Mouse (Mus musculus) limb, embryonic 13.5 days (tissue): Measurements from ENCODE around the gene Pcgf3. TPM values are rescaled to one million over a fixed set of nuclear protein-coding genes. Genes with fewer than 3 reads are reported as not detected.

Experiments used
- ATAC-seq: fragments of 200-750 bp; cut with Nextera tagmentation; 2 replicates; pipeline ENCODE4 v1.8.0; 2017; ENCODE audit warnings: low read depth, moderate number of reproducible peaks, moderate TSS enrichment; ENCODE audit not compliant: low FRiP score
- H3K27ac ChIP-seq: fragments of 300-500 bp; sonication (generic); 2 replicates; pipeline ENCODE4 v1.5.1; 2015; ENCODE audit warnings: inconsistent platforms, mild to moderate bottlenecking, moderate library complexity
- H3K27me3 ChIP-seq: fragments of 300-500 bp; sonication (generic); 2 replicates; pipeline ENCODE4 v1.6.1; 2015; ENCODE audit warnings: mild to moderate bottlenecking, inconsistent platforms
- H3K36me3 ChIP-seq: fragments of 300-500 bp; sonication (generic); 2 replicates; pipeline ENCODE4 v1.6.1; 2015; ENCODE audit warnings: inconsistent platforms, mild to moderate bottlenecking, moderate library complexity
- H3K4me1 ChIP-seq: fragments of 300-500 bp; sonication (generic); 2 replicates; pipeline ENCODE4 v1.6.1; 2015; ENCODE audit warnings: inconsistent platforms
- H3K4me2 ChIP-seq: fragments of 300-500 bp; sonication (generic); replicated peaks from 2 replicates; pipeline ENCODE4 v1.6.1; 2015; ENCODE audit warnings: inconsistent platforms, mild to moderate bottlenecking, moderate library complexity
- H3K4me3 ChIP-seq: fragments of 300-500 bp; sonication (generic); 2 replicates; pipeline ENCODE4 v1.5.1; 2015; ENCODE audit warnings: moderate library complexity, mild to moderate bottlenecking, inconsistent platforms
- H3K9ac ChIP-seq: fragments of 300-500 bp; sonication (generic); 2 replicates; pipeline ENCODE4 v1.6.1; 2015; ENCODE audit warnings: mild to moderate bottlenecking, inconsistent platforms
- H3K9me3 ChIP-seq: fragments of 300-500 bp; sonication (generic); 2 replicates; pipeline ENCODE4 v1.6.1; 2016; ENCODE audit warnings: inconsistent platforms
- WGBS: fragments of 180-500 bp; shearing (Covaris S2); methylation state at CpG from one replicate; pipeline ENCODE4 v1.1.7; 2015; 5-methylcytosine and 5-hydroxymethylcytosine counted together
- polyA plus RNA-seq: library from polyadenylated mRNA; unstranded; fragments of >200 nt; fragmentation: Nextera tagmentation; extraction: Ambion mirVana; gene quantifications from 2 replicates; pipeline ENCODE4 v1.2.1, GENCODE M21; 2015

Gene Pcgf3
- polyA plus RNA-seq, 1 experiment from 2014 or later: 26.4 TPM

GRCm38 (mm10) chr5:108450837-108451540 lies 10.0 kb upstream of the Pcgf3 start:
- Histone ChIP-seq H3K9me3 (no peaks in the 10 kb centered on the region), H3K36me3 (no peaks in the 10 kb centered on the region), H3K4me3 (no peak overlapping the region), H3K9ac (no peak overlapping the region), H3K27ac (no peak overlapping the region), H3K27me3 (peaks cover 15% of the 10 kb centered on the region), H3K4me1 (peaks cover 7% of the 10 kb centered on the region), H3K4me2 (no peak overlapping the region)
- ATAC-seq: no peak
- 76% methylated on average over 8 of the region's 8 CpGs for WGBS

GRCm38 (mm10) chr5:108451611-108452010 lies 9.4 kb upstream of the Pcgf3 start:
- 89% methylated on average over 1 of the region's 1 CpGs for WGBS

GRCm38 (mm10) chr5:108452422-108452821 lies 8.6 kb upstream of the Pcgf3 start:
- ATAC-seq: no peak
- H3K27me3 ChIP-seq: peaks cover 10% of the 10 kb centered on the region
- peaks cover 7% of the 10 kb centered on the region for H3K4me1 ChIP-seq
- no peaks in the 10 kb centered on the region for H3K36me3 ChIP-seq
- 95% methylated on average over 1 of the region's 1 CpGs for WGBS
- H3K4me2 ChIP-seq: no peak overlapping the region
- H3K27ac ChIP-seq: no peak overlapping the region
- no peak overlapping the region for H3K9ac ChIP-seq
- H3K4me3 ChIP-seq: no peak overlapping the region
- no peaks in the 10 kb centered on the region for H3K9me3 ChIP-seq

More at GRCm38 (mm10) chr5:108451611-108452010, 9.4 kb upstream of the Pcgf3 start:
- Histone ChIP-seq H3K9ac (no peak overlapping the region), H3K4me2 (no peak overlapping the region), H3K27ac (no peak overlapping the region), H3K36me3 (no peaks in the 10 kb centered on the region), H3K4me3 (no peak overlapping the region), H3K27me3 (peaks cover 15% of the 10 kb centered on the region), H3K9me3 (no peaks in the 10 kb centered on the region), H3K4me1 (peaks cover 7% of the 10 kb centered on the region)
- no peak for ATAC-seq

- H3K4me3 ChIP-seq: no peak overlapping the region
- no peak overlapping the region for H3K9ac ChIP-seq
- H3K9me3 ChIP-seq: no peaks in the 10 kb centered on the region
- peaks cover 13% of the 10 kb centered on the region; the same call in 1 of the 2 replicates for H3K27me3 ChIP-seq
- peaks cover 4% of the 10 kb centered on the region for H3K4me1 ChIP-seq
- H3K4me2 ChIP-seq: no peak overlapping the region
- ATAC-seq: no peak
- H3K27ac ChIP-seq: no peak overlapping the region
- H3K36me3 ChIP-seq: no peaks in the 10 kb centered on the region
- WGBS: 60% methylated on average over 3 of the region's 3 CpGs
These were observed 6.9 kb upstream of the Pcgf3 start for GRCm38 (mm10) chr5:108454094-108454493.

- Histone ChIP-seq H3K4me2 (no peak overlapping the region), H3K9me3 (no peaks in the 10 kb centered on the region), H3K4me3 (no peak overlapping the region), H3K27me3 (peaks cover 22% of the 10 kb centered on the region; the same call in 1 of the 2 replicates), H3K9ac (no peak overlapping the region), H3K27ac (no peak overlapping the region), H3K4me1 (peaks cover 20% of the 10 kb centered on the region), H3K36me3 (no peaks in the 10 kb centered on the region)
- ATAC-seq: no peak
- WGBS: 78% methylated on average over 2 of the region's 2 CpGs
These were observed 2.3 kb upstream of the Pcgf3 start for GRCm38 (mm10) chr5:108458706-108459105.

- no peaks in the 10 kb centered on the region for H3K9me3 ChIP-seq
- 38% methylated on average over 6 of the region's 6 CpGs for WGBS
- H3K4me2 ChIP-seq: peak overlapping the region; percentile 100
- H3K4me1 ChIP-seq: peaks cover 29% of the 10 kb centered on the region
- H3K36me3 ChIP-seq: no peaks in the 10 kb centered on the region
- 0 out of 2 replicates have a peak overlapping the region, but pooled peaks have one; percentile 31 for H3K9ac ChIP-seq
- H3K4me3 ChIP-seq: peak overlapping the region; percentile 96
- peaks cover 22% of the 10 kb centered on the region; the same call in 1 of the 2 replicates for H3K27me3 ChIP-seq
- no peak for ATAC-seq
- no peak overlapping the region for H3K27ac ChIP-seq
These were observed 571 bp upstream of the Pcgf3 start for GRCm38 (mm10) chr5:108460461-108460860.

- 56% methylated on average over 4 of the region's 4 CpGs for WGBS
- H3K36me3 ChIP-seq: peaks cover 4% of the 10 kb centered on the region; the same call in 1 of the 2 replicates
- H3K4me3 ChIP-seq: peak overlapping the region; percentile 96
- H3K4me2 ChIP-seq: peak overlapping the region; percentile 100
- peaks cover 36% of the 10 kb centered on the region for H3K4me1 ChIP-seq
- ATAC-seq: no peak
- H3K9ac ChIP-seq: peak overlapping the region; percentile 99
- no peak overlapping the region; the same call in 1 of the 2 replicates for H3K27ac ChIP-seq
- H3K9me3 ChIP-seq: no peaks in the 10 kb centered on the region
- peaks cover 22% of the 10 kb centered on the region; the same call in 1 of the 2 replicates for H3K27me3 ChIP-seq
These were observed 1.4 kb downstream of the Pcgf3 start for GRCm38 (mm10) chr5:108462446-108462845.

GRCm38 (mm10) chr5:108465131-108465891 lies 4.3 kb downstream of the Pcgf3 start:
- no peak overlapping the region for H3K4me3 ChIP-seq
- peaks cover 36% of the 10 kb centered on the region for H3K4me1 ChIP-seq
- H3K9ac ChIP-seq: no peak overlapping the region
- H3K4me2 ChIP-seq: no peak overlapping the region
- peaks cover 4% of the 10 kb centered on the region; the same call in 1 of the 2 replicates for H3K36me3 ChIP-seq
- no peak for ATAC-seq
- WGBS: 86% methylated on average over 6 of the region's 6 CpGs
- no peaks in the 10 kb centered on the region for H3K9me3 ChIP-seq
- no peak overlapping the region for H3K27ac ChIP-seq
- no peaks in the 10 kb centered on the region for H3K27me3 ChIP-seq

- Histone ChIP-seq H3K9ac (no peak overlapping the region), H3K4me1 (peaks cover 33% of the 10 kb centered on the region), H3K4me2 (no peak overlapping the region), H3K4me3 (no peak overlapping the region), H3K27me3 (no peaks in the 10 kb centered on the region), H3K27ac (no peak overlapping the region), H3K9me3 (no peaks in the 10 kb centered on the region), H3K36me3 (peaks cover 8% of the 10 kb centered on the region)
- WGBS: 90% methylated on average over 1 of the region's 1 CpGs
- no peak for ATAC-seq
These were observed 5.6 kb downstream of the Pcgf3 start for GRCm38 (mm10) chr5:108466647-108467046.

- ATAC-seq: no peak
These were observed 8.6 kb downstream of the Pcgf3 start for GRCm38 (mm10) chr5:108469617-108470016.

GRCm38 (mm10) chr5:108473737-108474136 lies 12.7 kb downstream of the Pcgf3 start:
- Histone ChIP-seq H3K9me3 (no peaks in the 10 kb centered on the region), H3K27ac (no peak overlapping the region), H3K4me2 (no peak overlapping the region), H3K27me3 (no peaks in the 10 kb centered on the region), H3K4me1 (no peaks in the 10 kb centered on the region), H3K36me3 (peaks cover 74% of the 10 kb centered on the region), H3K4me3 (no peak overlapping the region), H3K9ac (no peak overlapping the region)
- ATAC-seq: no peak
- 92% methylated on average over 4 of the region's 4 CpGs for WGBS

More at GRCm38 (mm10) chr5:108469617-108470016, 8.6 kb downstream of the Pcgf3 start:
- H3K27ac ChIP-seq: no peak overlapping the region
- H3K27me3 ChIP-seq: no peaks in the 10 kb centered on the region
- H3K4me1 ChIP-seq: peaks cover 7% of the 10 kb centered on the region; the same call in 1 of the 2 replicates
- WGBS: 57% methylated on average over 7 of the region's 7 CpGs
- no peak overlapping the region for H3K4me3 ChIP-seq
- no peaks in the 10 kb centered on the region for H3K9me3 ChIP-seq
- H3K36me3 ChIP-seq: peaks cover 38% of the 10 kb centered on the region
- H3K9ac ChIP-seq: no peak overlapping the region
- H3K4me2 ChIP-seq: no peak overlapping the region

GRCm38 (mm10) chr5:108475977-108476376 lies 14.9 kb downstream of the Pcgf3 start:
- ATAC-seq: no peak
- Histone ChIP-seq H3K9me3 (no peaks in the 10 kb centered on the region), H3K4me3 (no peak overlapping the region), H3K9ac (no peak overlapping the region), H3K27ac (no peak overlapping the region), H3K36me3 (peaks cover 80% of the 10 kb centered on the region), H3K4me1 (no peaks in the 10 kb centered on the region), H3K4me2 (no peak overlapping the region), H3K27me3 (no peaks in the 10 kb centered on the region)
- 96% methylated on average over 3 of the region's 3 CpGs for WGBS
